Mouse (Mus musculus) forebrain, embryonic 12.5 days (tissue): ENCODE results near the gene Olfr1046. TPM values are rescaled to one million over a fixed set of nuclear protein-coding genes. Genes with fewer than 3 reads are reported as not detected.

Experiments
- polyA plus RNA-seq: library from polyadenylated mRNA; unstranded; fragments of >200 nt; fragmentation: Nextera tagmentation; extraction: Ambion mirVana; gene quantifications from 2 replicates; pipeline ENCODE4 v1.2.1, GENCODE M21; 2016

Gene Olfr1046
- polyA plus RNA-seq, 1 experiment from 2014 or later = not detected

Other genes starting within 250 kb of the Olfr1046 start
- not detected in 2 replicates for gene Olfr1029, start 245.4 kb downstream of the Olfr1046 start, polyA plus RNA-seq
- not detected in 2 replicates for gene Olfr1030, start 240.0 kb downstream of the Olfr1046 start, polyA plus RNA-seq
- gene Olfr1031, start 229.0 kb downstream of the Olfr1046 start, polyA plus RNA-seq = not detected in 2 replicates
- gene Olfr1032, start 213.8 kb downstream of the Olfr1046 start, polyA plus RNA-seq = not detected in 2 replicates
- not detected in 2 replicates for gene Olfr1033, start 198.7 kb downstream of the Olfr1046 start, polyA plus RNA-seq
- gene Olfr1034, start 173.5 kb downstream of the Olfr1046 start, polyA plus RNA-seq = not detected in 2 replicates
- gene Olfr1036, start 145.3 kb downstream of the Olfr1046 start, polyA plus RNA-seq = not detected in 2 replicates
- gene Olfr1037, start 131.9 kb downstream of the Olfr1046 start, polyA plus RNA-seq = not detected in 2 replicates
- not detected in 2 replicates for gene Olfr1039, start 83.4 kb downstream of the Olfr1046 start, polyA plus RNA-seq
- not detected in 2 replicates for gene Olfr1040, start 72.6 kb downstream of the Olfr1046 start, polyA plus RNA-seq
- gene Olfr1042, start 57.5 kb downstream of the Olfr1046 start, polyA plus RNA-seq = not detected in 2 replicates
- gene Olfr1043, start 51.8 kb downstream of the Olfr1046 start, polyA plus RNA-seq = not detected in 2 replicates
- gene Olfr1044, start 41.5 kb downstream of the Olfr1046 start, polyA plus RNA-seq = not detected in 2 replicates
- gene Olfr52, start 33.6 kb downstream of the Olfr1046 start, polyA plus RNA-seq = not detected in 2 replicates
- gene Olfr1045, start 16.3 kb downstream of the Olfr1046 start, polyA plus RNA-seq = not detected in 2 replicates
- not detected in 2 replicates for gene Olfr1047, start 12.1 kb upstream of the Olfr1046 start, polyA plus RNA-seq
- gene Olfr1048, start 21.0 kb upstream of the Olfr1046 start, polyA plus RNA-seq = not detected in 2 replicates
- not detected in 2 replicates for gene Olfr1049, start 39.0 kb upstream of the Olfr1046 start, polyA plus RNA-seq
- not detected in 2 replicates for gene Olfr1051, start 59.8 kb upstream of the Olfr1046 start, polyA plus RNA-seq
- not detected in 2 replicates for gene Olfr1052, start 73.1 kb upstream of the Olfr1046 start, polyA plus RNA-seq
- not detected in 2 replicates for gene Olfr1053, start 96.0 kb upstream of the Olfr1046 start, polyA plus RNA-seq
- not detected in 2 replicates for gene Olfr1054, start 116.1 kb upstream of the Olfr1046 start, polyA plus RNA-seq
- not detected in 2 replicates for gene Olfr1055, start 131.0 kb upstream of the Olfr1046 start, polyA plus RNA-seq
- not detected in 2 replicates for gene Olfr1056, start 143.2 kb upstream of the Olfr1046 start, polyA plus RNA-seq
- not detected in 2 replicates for gene Olfr1057, start 159.1 kb upstream of the Olfr1046 start, polyA plus RNA-seq
- gene Olfr1058, start 169.2 kb upstream of the Olfr1046 start, polyA plus RNA-seq = not detected in 2 replicates
- gene Olfr1061, start 194.7 kb upstream of the Olfr1046 start, polyA plus RNA-seq = not detected in 2 replicates
- not detected in 2 replicates for gene Olfr1062, start 207.4 kb upstream of the Olfr1046 start, polyA plus RNA-seq
- not detected in 2 replicates for gene Olfr1065, start 231.3 kb upstream of the Olfr1046 start, polyA plus RNA-seq
- not detected in 2 replicates for gene Olfr1066, start 237.0 kb upstream of the Olfr1046 start, polyA plus RNA-seq